Mouse (Mus musculus) ES-E14 (cell line): ENCODE results near the gene Krt14. TPM values are rescaled to one million over a fixed set of nuclear protein-coding genes. Genes with fewer than 3 reads are reported as not detected.

ENCODE experiments used
- DNase-seq: peaks from one replicate; pipeline ENCODE4 v3.0.0-alpha.2; 2013; ENCODE audit warnings: low read depth, low spot score
- H3K27ac ChIP-seq: 2 replicates; pipeline ENCODE4 v1.5.1; 2012; ENCODE audit warnings: low read depth, mild to moderate bottlenecking, low read length, moderate library complexity, mixed read lengths; ENCODE audit not compliant: poor library complexity, insufficient read depth, severe bottlenecking
- H3K36me3 ChIP-seq: 2 replicates; pipeline ENCODE4 v1.6.1; 2012; ENCODE audit warnings: mild to moderate bottlenecking, low read length, moderate library complexity, mixed read lengths; ENCODE audit not compliant: control insufficient read depth, poor library complexity, insufficient read depth, severe bottlenecking
- H3K4me1 ChIP-seq, 2 experiments: fragments of 150-350 bp in 1 of 2; sonication (generic) in 1 of 2; 2 replicates each; pipeline ENCODE4 v1.6.1; 2012; ENCODE audit warnings: low read length in 2 of 2, mild to moderate bottlenecking in 1 of 2, mixed read lengths in 1 of 2; ENCODE audit not compliant: control insufficient read depth in 2 of 2, insufficient read depth in 2 of 2, poor library complexity in 1 of 2
- H3K4me3 ChIP-seq, 2 experiments: fragments of 150-350 bp in 1 of 2; sonication (generic) in 1 of 2; 2 replicates each; pipeline ENCODE4 v1.5.1; 2012; ENCODE audit warnings: low read length in 2 of 2, low read depth in 1 of 2, mild to moderate bottlenecking in 1 of 2, mixed read lengths in 1 of 2; ENCODE audit not compliant: insufficient read depth in 1 of 2, poor library complexity in 1 of 2, severe bottlenecking in 1 of 2
- H3K9ac ChIP-seq: 2 replicates; pipeline ENCODE4 v1.6.1; 2012; ENCODE audit warnings: low read depth, mild to moderate bottlenecking, low read length, mixed read lengths; ENCODE audit not compliant: poor library complexity, insufficient read depth, severe bottlenecking
- H3K9me3 ChIP-seq: fragments of 150-350 bp; sonication (generic); 2 replicates; pipeline ENCODE4 v1.6.1; 2012; ENCODE audit warnings: low read depth, mild to moderate bottlenecking, low read length; ENCODE audit not compliant: control insufficient read depth, insufficient read depth
- CHD2 ChIP-seq: IDR thresholded peaks from 2 replicates; pipeline ENCODE4 v1.6.1; 2014; ENCODE audit warnings: mild to moderate bottlenecking, low read depth, low read length, inconsistent platforms
- HCFC1 ChIP-seq: IDR thresholded peaks from 2 replicates; pipeline ENCODE4 v1.6.1; 2012; ENCODE audit warnings: low read length, inconsistent platforms, borderline replicate concordance; ENCODE audit not compliant: insufficient read depth
- MAFK ChIP-seq: IDR thresholded peaks from 2 replicates; pipeline ENCODE4 v1.6.1; 2014; ENCODE audit warnings: mild to moderate bottlenecking, low read depth, low read length, inconsistent platforms; ENCODE audit not compliant: insufficient read depth
- ZC3H11A ChIP-seq: IDR thresholded peaks from 2 replicates; pipeline ENCODE4 v1.6.1; 2012; ENCODE audit warnings: low read depth, mild to moderate bottlenecking, inconsistent platforms, low read length, borderline replicate concordance
- ZNF384 ChIP-seq: IDR thresholded peaks from 2 replicates; pipeline ENCODE4 v1.6.1; 2012; ENCODE audit warnings: low read depth, low read length, inconsistent platforms
- in situ Hi-C, 2 experiments: fragments of 600-800 bp; cut with MboI; formaldehyde crosslinking; loops; one replicate each; pipeline ENCODE4 v1.15.1; 2025; ENCODE audit warnings: low sequenced_read_pairs in 2 of 2, inconsistent platforms in 1 of 2; ENCODE audit not compliant: unreplicated experiment in 2 of 2
- total RNA-seq: library from RNA; depleted of rRNA; stranded (reverse); fragments of 300-350 nt; gene quantifications from 2 replicates; pipeline ENCODE4 v1.2.3, GENCODE M21; 2012

Gene Krt14
- total RNA-seq, 1 experiment, result 2.3 TPM

DNA sequence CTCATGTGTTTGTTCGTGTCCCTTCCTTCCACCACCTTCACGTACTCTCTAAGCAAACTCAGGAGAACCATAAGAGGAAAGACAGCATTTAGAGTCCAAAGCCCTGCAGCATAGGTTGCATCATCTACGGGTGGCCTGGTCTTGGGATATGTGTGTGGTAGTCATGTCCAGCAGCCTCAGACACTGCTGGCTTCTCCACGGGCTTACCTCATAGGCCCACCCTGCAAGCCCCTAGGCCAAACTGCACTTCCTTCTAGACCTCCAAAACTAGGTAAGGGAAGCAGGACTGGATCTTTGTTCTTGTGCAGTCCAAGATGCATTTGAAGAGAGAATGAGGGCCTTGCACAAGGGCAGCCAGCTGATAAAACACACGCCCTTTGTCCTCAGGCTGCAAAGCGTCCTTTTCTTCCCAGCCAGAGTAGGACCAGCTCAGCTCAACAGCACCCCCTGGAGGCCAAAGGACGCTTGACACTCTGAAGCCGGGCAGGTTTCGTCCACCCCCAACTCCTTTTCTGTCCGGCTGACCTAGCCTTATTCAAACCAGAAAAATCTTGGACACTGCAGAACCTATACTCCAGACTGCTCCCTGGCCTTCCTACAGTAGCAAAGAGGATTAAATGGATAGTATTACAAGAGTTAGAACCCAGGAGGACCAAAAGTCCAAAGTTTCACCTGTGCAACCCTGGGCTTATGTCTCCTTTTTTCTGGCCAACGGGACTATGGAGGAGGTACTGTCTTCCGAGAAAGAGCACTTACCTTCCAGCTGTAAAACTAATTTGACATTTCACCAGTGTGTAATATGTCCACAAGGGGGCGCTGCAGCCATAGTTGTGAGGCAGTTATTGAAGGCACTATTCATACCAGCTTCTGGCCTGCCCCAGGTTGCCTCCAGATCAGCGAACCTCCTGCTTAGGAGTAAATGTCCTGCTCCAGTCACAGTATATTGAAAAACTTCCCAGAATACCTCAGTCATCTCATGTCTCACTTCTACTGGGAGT, 38.3 kb downstream of the Krt14 start:
- Histone ChIP-seq H3K4me3 (no peak overlapping the region), H3K36me3 (no peaks in the 10 kb centered on the region), H3K4me1 (peaks cover 0 to 6% of the 10 kb centered on the region in 2 experiments; a peak in 1 of 4 replicates), H3K9me3 (no peaks in the 10 kb centered on the region), H3K9ac (no peak overlapping the region), H3K27ac (no peak overlapping the region)
- DNase-seq, result peak; percentile 69
- in situ Hi-C loops, result no loop called here
- peak; percentile 93; the same call in 1 of the 2 replicates for TF ChIP-seq ZC3H11A
- no peak for TF ChIP-seq CHD2

DNA sequence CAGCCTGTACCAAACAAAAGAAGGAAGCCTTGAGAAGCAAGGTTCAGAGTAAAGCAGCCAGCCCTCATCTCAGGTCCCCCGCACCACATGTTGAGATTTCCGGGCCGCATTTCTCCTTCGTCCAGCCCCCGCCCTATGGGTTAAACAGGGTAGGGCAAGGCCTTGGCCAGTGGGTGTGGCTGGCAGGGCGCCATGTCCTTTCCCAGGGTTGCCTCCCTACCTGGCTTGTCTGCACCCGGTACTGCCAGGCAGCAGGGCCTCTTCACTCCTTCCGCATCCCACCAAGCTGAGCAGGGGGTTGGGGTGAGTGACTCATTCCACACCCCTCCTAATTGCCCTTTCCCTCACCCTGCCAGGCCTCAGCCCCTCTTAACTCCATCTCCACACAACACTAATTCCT, 39.3 kb downstream of the Krt14 start:
- Histone ChIP-seq H3K4me3 (no peak overlapping the region), H3K9ac (no peak overlapping the region), H3K36me3 (no peaks in the 10 kb centered on the region), H3K27ac (no peak overlapping the region), H3K4me1 (peaks cover 0 to 6% of the 10 kb centered on the region in 2 experiments; a peak in 1 of 4 replicates), H3K9me3 (no peaks in the 10 kb centered on the region)
- no peak for DNase-seq
- TF ChIP-seq HCFC1 (no peak), CHD2 (no peak), MAFK (no peak), ZNF384 (no peak), ZC3H11A (no peak)
- in situ Hi-C loops, result no loop called here

DNA sequence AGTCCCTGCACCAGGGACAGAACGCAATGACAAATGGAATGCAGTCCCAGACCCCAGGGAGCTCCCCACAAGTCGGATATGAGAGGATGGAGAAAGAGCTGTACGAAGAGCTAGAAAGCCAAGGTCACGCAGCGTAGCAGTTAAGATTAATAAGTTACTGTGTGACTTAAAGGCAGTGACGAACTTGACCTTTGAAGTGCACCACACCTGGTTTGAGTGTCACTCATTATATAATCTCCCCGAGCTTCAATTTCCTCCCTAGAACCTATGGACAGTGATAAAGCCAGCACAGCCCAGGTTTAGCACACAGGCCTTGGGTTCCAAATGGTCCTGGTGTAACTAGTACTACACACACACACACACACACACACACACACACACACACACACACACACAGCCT, 43.0 kb downstream of the Krt14 start:
- in situ Hi-C loops, result no loop called here
- DNase-seq, result no peak
- H3K9me3 ChIP-seq, result no peaks in the 10 kb centered on the region
- no peak for TF ChIP-seq ZC3H11A
- TF ChIP-seq ZNF384, result no peak
- no peak for TF ChIP-seq HCFC1
- TF ChIP-seq CHD2, result no peak
- TF ChIP-seq MAFK, result no peak
- H3K4me1 ChIP-seq, result peaks cover 0 to 6% of the 10 kb centered on the region in 2 experiments; a peak in 1 of 4 replicates
- no peak overlapping the region for H3K4me3 ChIP-seq
- H3K9ac ChIP-seq, result no peak overlapping the region
- no peaks in the 10 kb centered on the region for H3K36me3 ChIP-seq
- no peak overlapping the region for H3K27ac ChIP-seq

DNA sequence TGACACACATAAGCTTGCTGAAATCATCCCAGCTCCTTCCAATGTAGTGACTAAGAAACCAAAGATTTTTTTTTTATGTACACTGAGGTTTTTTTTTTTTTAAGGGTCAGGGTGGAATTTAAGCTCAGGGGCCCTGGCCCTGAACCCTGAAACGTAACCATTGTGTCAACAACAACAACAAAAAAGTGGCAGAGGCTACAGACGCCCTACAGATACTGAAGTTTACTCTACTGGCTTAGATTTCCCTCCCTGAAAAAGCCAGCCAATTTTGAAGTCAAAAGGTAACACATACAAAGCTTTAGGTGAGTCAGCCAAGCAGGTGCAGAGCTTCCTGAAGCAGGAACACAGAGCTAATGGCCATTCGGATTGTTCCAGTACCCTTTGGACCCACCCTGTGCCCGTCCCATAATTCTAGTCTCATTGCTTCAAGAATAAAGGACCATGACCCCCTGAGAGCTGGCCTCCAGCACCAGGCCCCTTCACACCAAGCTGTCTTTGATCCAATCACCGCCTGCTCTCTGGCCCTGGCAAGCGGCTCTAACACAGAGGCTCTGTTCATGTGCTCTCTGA, 49.4 kb downstream of the Krt14 start:
- Histone ChIP-seq H3K4me3 (no peak overlapping the region), H3K27ac (no peak overlapping the region), H3K9ac (no peak overlapping the region), H3K36me3 (no peaks in the 10 kb centered on the region), H3K4me1 (peaks cover 0 to 9% of the 10 kb centered on the region in 2 experiments; a peak in 2 of 4 replicates), H3K9me3 (no peaks in the 10 kb centered on the region)
- no peak for TF ChIP-seq MAFK
- no peak for TF ChIP-seq CHD2
- no peak for TF ChIP-seq ZNF384
- no peak for TF ChIP-seq ZC3H11A
- TF ChIP-seq HCFC1, result no peak
- DNase-seq, result no peak
- in situ Hi-C loops, result no loop called here
